Mouse (Mus musculus) embryonic fibroblast, embryonic 13.5 days (primary cell): ENCODE measurements around the gene Terb2.

Source experiments
- CTCF ChIP-seq: IDR thresholded peaks from 2 replicates; pipeline ENCODE4 v1.5.1; 2011; ENCODE audit warnings: mild to moderate bottlenecking, control low read depth, low read length, moderate library complexity, borderline replicate concordance; ENCODE audit not compliant: insufficient read depth
- POLR2A ChIP-seq: IDR thresholded peaks from 2 replicates; pipeline ENCODE4 v1.6.1; 2011; ENCODE audit warnings: low read depth, mild to moderate bottlenecking, control low read depth, low read length, moderate library complexity

GRCm38 (mm10) chr2:122233341-122233740 lies 47.3 kb downstream of the Terb2 start:
- no peak for TF ChIP-seq CTCF
- no peak for TF ChIP-seq POLR2A
